Mouse (Mus musculus) testis, postnatal 10 days (tissue): ENCODE results near the gene Acss1.

ENCODE experiments used
- DNase-seq: peaks from one replicate; pipeline ENCODE4 v3.0.0; 2021; ENCODE audit warnings: low spot score

Acss1 gene

DNA sequence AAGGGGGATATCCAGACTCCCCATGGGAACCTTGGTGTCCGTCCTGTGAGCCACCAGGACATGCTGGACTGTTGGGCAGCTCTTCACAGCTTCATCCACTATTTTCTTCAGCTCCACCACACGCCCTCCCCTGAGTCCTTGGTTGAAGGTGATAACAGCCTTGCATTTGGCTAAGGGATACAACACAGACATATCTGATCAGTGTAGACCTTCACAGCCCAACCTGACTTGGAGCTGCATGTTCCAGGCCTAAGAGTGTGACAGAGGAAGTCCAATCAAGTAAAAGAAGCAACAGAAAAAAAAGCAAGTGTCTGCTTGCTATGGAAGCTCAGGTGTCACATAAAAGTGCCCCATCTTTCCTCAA is 29.9 kb downstream of the Acss1 start:
- no peak for DNase-seq

DNA sequence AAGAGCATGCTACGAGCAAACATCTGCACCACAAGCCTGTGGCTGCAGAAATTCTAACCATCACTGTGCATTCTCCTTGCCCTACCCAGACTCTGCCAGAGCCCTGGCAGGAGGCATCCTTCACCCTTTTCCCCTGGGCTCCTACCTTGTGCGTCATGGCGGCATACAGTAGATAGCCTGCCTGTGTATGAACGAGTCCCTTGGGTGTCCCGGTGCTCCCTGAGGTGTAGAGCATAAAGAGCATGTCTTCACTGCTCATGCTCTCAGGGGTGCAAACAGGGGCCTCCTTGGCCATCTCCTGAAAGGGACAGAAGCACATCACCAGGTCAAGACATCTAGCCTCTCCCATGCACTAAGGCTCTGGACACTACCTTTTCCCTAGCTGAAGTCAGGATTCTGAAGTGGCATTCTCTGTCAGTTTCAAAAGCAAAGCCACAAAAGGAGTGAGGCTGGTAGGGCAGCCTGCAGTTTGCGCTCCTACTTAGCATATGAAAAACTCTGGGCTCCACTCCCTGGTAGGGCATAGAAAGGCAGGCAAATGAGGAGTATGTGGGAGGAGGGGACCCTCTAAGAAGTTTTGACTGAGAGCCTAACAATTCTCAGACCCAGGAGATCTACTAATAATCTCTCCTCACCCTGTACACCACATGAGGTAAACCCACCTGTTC is 30.5 kb downstream of the Acss1 start:
- DNase-seq = no peak

DNA sequence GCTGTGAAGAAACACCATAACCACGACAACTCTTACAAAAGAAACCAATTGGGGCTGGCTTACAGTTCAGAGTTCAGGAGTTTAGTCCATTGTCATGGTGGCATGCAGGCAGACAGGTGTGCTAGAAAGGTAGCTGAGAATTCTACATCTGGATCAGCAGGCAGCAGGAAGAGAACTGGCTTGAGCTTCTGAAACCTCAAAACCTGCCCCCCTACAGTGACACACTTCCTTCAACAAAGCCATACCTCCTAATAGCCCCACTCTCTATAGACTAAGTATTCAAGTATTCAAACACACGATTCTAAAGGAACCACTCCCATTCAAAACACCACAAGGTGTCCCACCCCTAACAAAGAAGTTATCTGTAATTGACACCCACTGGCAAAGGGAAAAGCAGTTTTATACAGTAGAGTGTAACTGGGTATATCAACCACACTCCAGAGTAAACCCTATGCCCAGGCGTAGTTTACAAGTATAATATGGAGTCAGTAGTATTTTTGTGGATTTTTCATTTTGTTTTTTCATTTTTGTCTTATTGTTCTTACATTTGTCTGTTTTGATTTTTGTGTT is 32.3 kb downstream of the Acss1 start:
- no peak for DNase-seq

DNA sequence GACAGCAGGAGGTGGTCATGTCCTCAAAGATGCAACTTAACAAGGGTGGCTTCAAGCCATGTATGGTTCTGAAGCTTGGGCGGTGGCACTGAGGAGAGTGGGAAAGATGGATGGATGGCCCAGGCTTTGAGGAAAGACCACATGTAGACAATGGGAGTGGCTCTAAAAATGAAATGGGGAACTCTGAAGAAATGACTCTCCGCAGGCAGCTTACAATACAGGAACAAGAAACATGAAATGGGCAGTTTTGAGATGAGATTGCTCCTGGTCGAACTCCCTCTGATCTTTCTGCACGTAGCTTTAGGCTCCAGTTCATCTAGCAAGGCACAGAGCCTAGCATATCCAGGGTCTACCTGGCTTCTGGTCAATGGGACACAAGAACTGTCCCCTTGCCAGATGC is 39.0 kb downstream of the Acss1 start:
- no peak for DNase-seq

DNA sequence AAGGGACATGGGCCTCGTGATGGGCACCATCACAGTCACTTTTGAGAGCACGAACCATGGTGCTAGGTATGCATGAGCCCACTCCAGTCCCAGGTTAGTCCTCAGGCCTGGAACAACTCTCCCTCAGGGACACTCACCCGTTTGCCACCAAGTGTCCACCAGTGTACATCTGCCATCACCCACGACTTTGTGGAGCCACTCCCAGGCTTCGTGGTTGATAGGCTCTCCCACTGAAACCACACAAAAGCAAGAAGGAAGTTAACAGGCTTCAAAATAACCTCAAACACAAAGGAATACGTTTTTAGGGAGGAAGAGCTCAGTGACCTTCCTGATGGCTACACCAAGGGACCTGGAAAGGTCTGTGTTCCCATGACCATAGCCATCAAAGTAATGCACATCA is 41.2 kb downstream of the Acss1 start:
- DNase-seq = no peak

DNA sequence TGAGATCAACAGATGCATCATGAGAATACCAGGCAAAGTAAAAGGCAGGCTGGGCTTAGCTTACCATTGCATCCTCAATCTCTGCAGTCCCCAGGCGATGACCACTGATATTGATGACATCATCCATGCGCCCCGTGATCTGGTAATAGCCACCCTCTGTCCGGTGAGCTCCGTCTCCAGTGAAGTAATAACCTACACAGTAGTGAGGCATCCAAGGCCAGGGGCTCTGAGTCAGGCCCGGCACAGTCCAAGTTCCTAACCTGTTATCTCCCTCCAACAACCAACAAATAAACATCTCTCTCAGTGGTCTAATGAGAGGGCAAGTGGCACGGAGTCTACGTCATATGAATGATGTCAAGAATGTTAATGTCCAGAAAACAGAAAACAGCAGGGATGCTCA is 43.4 kb downstream of the Acss1 start:
- no peak for DNase-seq

DNA sequence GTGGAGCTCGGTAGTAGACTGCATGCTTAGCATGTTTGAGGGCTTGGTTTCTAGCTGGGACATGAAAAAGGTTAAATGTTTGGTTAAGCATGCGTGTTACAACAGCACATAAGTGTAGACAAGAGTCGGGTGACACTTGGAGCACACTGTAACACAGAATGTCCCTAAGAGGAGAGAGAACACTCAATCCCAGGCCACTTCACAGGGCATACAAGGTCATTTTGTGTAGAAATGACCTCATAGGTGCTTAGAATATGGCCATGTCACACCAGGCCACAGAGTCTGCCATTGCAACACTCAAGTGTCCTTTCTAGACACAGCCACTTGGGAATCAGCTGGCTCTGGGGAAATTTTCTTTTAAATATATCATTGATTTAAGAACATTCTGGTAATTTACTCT is 44.3 kb downstream of the Acss1 start:
- no peak for DNase-seq

DNA sequence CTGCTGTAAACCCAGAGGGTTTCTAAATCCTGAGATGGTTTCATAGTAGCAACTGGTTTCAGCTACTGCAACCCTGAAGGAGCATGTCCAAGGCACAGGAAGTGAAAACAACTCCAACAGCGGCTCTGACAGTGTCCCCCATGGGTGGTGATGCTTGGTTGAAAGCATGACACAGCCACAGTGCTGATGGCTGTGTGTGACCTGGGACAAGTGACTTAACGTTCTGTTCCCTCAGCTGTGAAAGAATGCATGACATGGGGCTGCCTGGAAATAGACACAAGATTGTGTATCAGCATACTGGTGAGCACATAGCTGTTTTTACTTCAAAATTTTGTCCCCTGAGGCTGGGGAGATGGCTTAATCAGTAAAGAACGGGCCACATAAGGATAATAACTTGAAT is 46.6 kb downstream of the Acss1 start:
- DNase-seq = no peak

DNA sequence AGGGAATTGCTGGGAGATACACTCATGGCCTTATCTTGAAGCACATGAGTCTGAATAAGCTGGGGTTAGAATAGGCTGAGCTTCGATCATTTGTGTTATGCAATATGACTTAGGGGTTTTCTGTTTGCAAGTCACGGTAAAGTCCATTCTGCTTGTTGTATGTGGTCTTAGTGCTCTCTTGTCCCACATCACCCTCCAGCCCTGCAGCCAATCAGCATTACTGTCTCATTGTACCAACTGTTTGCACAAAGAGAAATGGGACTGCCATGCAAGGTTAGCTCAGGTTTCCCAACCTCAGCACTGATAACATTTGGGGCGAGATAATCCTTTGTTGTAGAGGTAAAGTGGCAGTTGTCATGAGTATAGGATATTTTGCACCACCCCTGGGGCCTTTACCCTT is 58.2 kb downstream of the Acss1 start:
- no peak for DNase-seq

DNA sequence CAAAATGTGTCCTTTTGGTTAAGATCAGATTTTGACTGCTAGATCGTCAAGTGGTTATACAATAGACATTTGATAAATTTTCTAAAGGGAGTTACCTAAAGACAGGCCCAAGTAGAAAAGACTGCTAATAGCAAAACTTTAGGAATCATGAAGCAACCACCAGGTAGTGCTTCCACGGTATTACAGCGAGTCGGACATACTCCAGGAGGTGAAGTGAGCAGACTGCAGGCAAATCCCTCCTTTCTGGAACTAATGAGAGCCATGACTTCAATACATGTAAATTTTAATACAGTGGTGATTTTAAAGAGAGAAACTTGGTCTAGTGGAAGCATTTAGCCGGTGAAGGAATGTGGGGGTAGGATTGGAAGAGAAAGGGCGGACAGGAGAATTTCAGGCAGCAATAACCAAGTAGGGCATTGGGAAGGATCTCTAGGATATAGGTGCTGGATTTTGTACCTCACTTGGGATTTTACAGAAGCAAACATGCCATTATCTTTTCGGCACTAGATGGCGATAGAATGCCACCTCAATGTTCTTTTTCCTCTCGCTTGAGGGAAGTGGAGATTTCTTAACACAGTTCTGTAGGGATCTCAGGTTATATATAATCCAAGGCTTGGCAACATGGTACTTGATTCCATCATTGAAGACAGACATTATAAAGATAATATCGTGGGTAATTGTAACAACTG is 59.3 kb downstream of the Acss1 start:
- peak; percentile 55 for DNase-seq

DNA sequence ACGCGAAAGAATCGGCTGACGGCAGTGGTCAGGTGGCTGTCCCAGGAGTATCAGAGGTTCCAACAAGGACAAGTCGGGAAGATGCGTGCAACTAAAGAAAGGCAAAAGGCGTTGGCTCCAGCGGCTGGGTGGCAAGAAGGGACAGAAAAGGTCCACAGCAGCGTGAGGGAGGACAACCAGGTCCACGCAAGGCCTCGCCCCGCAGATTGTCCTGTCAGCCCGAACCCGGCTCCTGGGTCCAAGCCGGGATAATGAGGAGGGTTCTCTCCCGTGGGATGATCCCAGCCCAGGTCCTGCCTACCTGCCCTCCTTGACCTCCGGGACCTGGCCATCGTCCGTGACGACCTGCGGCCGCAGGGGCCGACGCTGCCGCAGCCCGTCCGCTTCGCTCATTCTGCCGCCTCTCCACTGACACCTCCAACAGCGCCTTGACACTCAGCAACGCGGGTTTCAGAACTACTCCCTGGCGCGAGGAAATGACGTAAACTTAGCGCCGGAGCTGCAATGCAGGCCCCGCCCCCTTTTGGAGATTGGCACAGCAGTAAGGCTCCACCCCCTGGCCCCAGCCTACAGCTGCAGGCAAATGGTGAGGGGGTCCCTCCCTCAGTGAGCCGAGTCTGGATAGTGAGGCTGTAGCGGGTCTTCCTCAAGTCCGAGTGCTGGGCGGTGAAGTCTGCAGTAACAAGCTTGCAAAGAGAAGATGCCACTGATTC is 60.1 kb downstream of the Acss1 start, which contains the start of gene Apmap:
Gene Apmap (minus strand): TSS at position 481 of the 713 bp plus-strand sequence.
- DNase-seq = peak; percentile 99

DNA sequence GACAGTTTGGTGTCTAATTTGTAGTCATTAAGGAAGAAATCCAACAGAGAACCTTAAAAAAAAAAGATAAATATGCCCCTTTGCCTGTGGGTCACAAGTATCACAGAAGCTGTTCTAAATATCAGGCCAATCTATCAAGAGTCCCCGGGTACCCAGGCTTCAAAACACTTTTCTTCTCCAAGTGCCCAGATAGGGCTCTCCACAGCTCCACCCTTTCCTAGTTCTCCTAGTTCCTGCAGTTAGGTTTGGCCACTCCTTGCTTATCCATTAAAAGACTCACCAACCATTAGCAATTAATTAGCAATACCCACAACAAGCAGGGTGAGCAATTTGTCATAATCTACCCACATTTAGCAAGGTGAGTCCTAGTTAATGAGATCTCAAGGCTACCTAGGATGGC is 61.2 kb downstream of the Acss1 start:
- no peak for DNase-seq

DNA sequence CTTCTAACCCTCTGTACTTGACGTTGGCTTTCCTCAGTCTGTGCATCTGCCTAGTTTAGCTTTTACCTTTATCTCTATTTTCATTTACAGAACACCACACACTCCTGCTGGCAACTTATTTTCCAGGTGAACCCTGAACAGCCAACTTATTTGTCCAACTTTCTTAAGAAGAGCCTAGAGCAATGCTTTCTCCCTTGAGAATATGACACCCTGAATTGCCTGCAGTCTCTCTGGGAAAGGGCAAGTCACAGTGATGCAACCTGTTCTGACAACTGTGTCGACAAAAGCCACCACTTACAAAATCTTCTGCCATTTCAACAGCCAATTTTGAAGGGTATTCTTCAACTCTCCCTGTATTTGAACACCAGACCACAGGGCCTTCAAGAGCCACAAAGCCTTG is 63.5 kb downstream of the Acss1 start:
- DNase-seq = no peak

DNA sequence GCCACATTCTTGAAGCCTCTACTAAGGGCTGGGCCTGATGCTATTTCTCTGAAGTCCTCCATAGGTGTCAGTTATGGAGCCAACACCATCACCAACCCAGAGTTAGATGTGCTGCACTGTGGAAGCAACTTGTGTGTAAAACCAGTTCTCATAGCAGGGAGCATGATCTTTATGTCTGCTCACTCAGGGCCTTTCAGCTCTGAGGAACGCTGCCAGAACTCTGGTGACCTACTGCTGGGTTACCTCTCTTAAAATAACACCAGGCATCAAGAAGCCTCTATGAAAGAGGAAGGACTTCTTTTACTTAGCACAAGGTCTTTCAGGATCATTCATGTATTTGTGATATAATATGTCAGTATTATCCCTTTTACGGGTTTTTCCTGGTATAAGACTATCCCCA is 66.1 kb downstream of the Acss1 start:
- no peak for DNase-seq

DNA sequence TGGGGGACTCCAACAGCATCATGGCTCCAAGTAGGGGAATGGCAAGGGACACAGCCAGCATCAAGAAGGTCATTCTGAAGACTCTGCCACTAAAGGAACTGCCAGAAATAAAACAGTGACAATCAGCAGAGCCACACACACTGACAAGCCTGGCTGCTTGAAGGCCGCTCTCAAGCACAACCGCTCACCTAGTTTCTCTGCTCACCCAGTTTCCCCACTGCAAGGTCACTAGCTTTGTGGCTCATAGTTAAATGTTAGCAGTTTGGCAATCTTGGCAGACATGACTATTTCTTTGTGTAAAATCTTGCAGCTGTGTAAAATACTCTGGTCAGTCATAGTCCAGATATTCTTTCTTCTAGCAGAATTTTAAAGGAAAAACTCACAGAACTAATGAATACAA is 68.0 kb downstream of the Acss1 start:
- no peak for DNase-seq

DNA sequence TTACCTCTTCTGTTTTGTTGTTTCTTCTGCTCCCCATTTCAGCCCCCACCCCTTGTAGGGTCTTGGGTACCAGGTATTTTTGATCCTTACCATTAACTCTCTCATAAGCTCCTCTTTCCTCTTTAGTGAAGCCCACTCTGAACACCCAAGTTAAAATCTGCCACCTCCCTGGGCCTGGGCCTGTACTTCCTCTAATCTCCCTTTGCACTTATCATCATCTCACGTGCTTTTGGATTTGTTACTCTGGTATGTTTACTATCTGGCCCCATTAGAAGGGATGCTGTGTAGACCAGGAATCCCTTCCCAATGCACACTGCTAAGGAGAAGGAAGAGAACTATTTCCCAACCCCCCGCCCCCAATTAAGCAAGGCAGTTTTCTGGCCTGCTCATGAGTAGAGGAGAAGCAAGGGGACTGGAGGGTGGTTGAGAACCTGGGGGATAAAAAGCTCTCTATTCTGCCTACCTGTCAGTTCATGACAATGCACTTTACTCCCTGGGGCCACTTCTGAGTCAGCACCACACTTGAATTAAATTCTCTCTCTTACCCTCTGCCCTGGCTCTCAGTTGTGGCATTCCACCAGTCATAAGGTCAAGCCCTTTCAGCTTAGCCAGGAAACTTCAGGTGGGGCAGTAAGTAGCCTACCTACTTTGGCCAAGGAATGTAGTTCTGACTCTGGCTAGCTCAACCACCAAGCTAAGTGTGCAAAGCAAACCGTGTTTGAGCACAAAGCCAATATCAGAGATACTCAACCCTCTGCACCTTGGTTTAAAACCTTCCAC is 72.7 kb downstream of the Acss1 start:
- DNase-seq = no peak

DNA sequence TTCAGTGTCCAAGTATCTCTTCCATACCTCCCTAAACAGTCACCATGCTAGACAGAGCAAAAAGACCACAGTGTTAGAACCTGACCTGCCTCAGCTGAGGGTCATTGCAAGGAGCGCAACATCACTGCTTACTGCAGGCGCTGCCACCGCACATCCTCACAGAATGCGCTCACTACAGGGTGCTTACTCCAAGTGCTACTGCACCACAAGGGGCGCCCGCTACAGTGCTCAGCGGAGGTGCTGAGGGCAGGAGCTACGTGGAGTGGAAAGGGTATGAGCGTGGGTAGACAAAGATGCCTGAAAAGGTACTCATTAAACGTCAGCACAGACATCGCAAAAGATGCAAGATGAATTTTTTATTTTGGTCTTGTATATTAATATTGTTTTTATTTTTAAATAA is 79.2 kb downstream of the Acss1 start:
- no peak for DNase-seq

DNA sequence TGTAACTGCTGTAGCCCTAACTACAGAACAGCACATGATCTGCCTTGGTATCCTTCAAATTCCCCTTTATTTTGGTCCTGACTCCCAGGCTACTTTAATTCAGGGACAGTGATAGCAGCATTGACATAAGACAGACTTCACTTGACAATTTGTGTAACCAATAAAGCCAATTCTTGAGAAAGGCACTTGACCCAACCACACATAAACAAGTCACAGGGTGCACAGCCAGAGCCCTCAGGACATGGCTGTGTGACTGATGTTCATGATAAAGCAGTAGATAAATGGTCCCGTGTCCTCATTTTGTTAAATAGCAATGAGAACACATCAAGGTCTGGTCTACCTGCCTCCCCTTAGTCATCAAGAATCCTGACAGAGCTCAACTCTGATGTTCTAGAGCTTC is 88.7 kb downstream of the Acss1 start:
- no peak for DNase-seq

DNA sequence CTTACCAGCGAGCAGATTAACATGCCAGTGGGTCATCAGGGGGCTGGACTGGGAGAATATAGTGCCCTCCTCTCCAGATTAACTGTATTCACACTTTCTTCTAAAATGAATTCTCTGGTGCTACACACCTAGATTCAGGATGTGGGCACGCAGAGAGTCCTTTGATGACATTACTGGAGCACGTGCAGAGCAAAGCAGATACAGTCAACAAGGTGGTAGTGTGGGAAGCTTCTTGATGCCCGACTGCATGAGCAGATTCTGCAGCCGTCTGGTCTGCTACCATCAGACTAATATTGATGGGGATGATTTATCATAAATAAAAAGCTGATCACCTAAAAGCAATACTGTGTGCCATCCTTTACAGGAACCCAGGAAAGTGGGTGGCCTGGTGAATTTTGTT is 89.7 kb downstream of the Acss1 start:
- no peak for DNase-seq

DNA sequence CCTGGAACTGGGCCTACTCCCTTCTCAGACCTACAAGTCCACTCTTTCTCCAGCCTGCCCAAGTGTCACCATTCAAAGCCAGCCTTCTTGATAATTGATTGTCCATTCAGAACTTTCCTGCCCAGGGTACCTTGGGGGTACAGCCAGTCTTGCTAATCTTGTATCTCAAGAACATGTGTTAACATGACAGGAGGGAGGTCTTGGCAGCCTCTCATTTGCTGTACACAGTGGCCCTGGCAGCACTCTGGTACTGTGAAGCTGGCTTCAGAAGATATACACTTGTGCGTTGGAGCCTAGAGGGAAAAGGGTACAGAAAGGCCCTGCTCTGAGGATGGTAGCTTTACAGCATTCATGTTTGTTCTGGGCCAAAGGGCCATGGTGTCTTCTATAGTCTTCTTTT is 92.0 kb downstream of the Acss1 start:
- peak; percentile 21 for DNase-seq

DNA sequence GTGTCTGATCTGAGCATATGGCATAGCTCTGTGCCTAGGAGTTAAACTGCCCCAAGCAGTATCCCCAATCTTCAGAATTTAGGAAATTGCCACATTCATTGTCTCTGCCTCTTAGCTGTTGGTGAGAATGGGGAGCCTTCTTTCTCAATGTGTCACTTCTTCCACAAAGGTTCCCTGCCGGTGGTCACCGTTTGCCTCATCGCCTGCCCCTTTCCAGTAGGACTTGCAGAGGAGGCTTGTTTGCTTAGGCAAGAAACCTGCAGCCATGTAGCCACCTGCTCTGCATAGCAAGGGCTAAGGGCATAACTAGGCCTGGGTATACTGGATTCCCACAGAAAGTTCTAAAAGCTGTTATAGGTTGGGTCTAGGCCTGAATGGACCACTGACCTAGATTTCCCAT is 95.8 kb downstream of the Acss1 start:
- DNase-seq = no peak

DNA sequence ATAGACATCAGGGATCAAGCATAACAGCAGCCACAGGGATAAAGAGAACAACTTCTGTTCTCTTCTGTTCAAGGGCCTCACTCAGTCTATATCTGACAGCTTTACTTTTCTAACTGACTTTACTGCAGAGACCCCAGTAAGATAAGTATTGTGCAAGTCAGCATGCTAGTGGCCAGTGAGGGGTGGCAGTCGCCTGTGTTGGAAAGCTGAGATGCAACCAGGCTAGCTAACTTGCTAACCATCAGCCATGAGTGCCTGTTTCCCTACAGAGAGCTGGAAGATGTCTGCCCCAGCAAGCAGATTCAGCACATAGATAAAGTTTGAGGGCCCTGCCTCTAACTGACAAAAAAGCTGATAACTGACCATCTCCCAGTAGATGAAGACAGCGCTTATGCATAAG is 97.5 kb downstream of the Acss1 start:
- peak; percentile 7 for DNase-seq
